Mouse (Mus musculus) embryonic facial prominence, embryonic 14.5 days (tissue): ENCODE results near the gene Mgst2. TPM values are rescaled to one million over a fixed set of nuclear protein-coding genes. Genes with fewer than 3 reads are reported as not detected.

Source experiments
- ATAC-seq: fragments of 200-750 bp; cut with Nextera tagmentation; 2 replicates; pipeline ENCODE4 v1.8.0; 2017; ENCODE audit warnings: low read depth, moderate number of reproducible peaks, moderate TSS enrichment
- DNase-seq: peaks from one replicate; pipeline ENCODE4 v3.0.0-alpha.2; 2015; ENCODE audit warnings: low spot score
- H3K27ac ChIP-seq: fragments of 300-500 bp; sonication (generic); replicated peaks from 2 replicates; pipeline ENCODE4 v1.5.1; 2014; ENCODE audit warnings: low read depth, mild to moderate bottlenecking, low read length, moderate library complexity
- H3K27me3 ChIP-seq: fragments of 300-500 bp; sonication (generic); replicated peaks from 2 replicates; pipeline ENCODE4 v1.6.1; 2014; ENCODE audit warnings: low read length; ENCODE audit not compliant: control insufficient read depth, insufficient read depth
- H3K36me3 ChIP-seq: fragments of 300-500 bp; sonication (generic); 2 replicates; pipeline ENCODE4 v1.6.1; 2014; ENCODE audit warnings: low read length, mixed read lengths; ENCODE audit not compliant: control insufficient read depth, insufficient read depth
- H3K4me1 ChIP-seq: fragments of 300-500 bp; sonication (generic); 2 replicates; pipeline ENCODE4 v1.6.1; 2014; ENCODE audit warnings: antibody characterized with exemption, low read length; ENCODE audit not compliant: control insufficient read depth, insufficient read depth
- H3K4me2 ChIP-seq: fragments of 300-500 bp; sonication (generic); 2 replicates; pipeline ENCODE4 v1.6.1; 2014; ENCODE audit warnings: low read depth, mild to moderate bottlenecking, low read length, moderate library complexity, mixed read lengths
- H3K4me3 ChIP-seq: fragments of 300-500 bp; sonication (generic); 2 replicates; pipeline ENCODE4 v1.5.1; 2014; ENCODE audit warnings: low read depth, mild to moderate bottlenecking, low read length
- H3K9ac ChIP-seq: fragments of 300-500 bp; sonication (generic); 2 replicates; pipeline ENCODE4 v1.6.1; 2014; ENCODE audit warnings: low read depth, mild to moderate bottlenecking, low read length, moderate library complexity, mixed read lengths
- H3K9me3 ChIP-seq: fragments of 300-500 bp; sonication (generic); 2 replicates; pipeline ENCODE4 v1.6.1; 2016; ENCODE audit warnings: low read length; ENCODE audit not compliant: control insufficient read depth
- WGBS: fragments of 180-500 bp; shearing (Covaris S2); extraction: QIAGEN DNeasy Blood & Tissue Kit; methylation state at CpG from one replicate; pipeline ENCODE4 v1.1.7; 2014; 5-methylcytosine and 5-hydroxymethylcytosine counted together
- polyA plus RNA-seq: library from polyadenylated mRNA; unstranded; fragments of >200 nt; fragmentation: Nextera tagmentation; extraction: Ambion mirVana; gene quantifications from 2 replicates; pipeline ENCODE4 v1.2.1, GENCODE M21; 2014

The Mgst2 gene
- 4.1 and 6.6 TPM in 2 replicates for polyA plus RNA-seq

DNA sequence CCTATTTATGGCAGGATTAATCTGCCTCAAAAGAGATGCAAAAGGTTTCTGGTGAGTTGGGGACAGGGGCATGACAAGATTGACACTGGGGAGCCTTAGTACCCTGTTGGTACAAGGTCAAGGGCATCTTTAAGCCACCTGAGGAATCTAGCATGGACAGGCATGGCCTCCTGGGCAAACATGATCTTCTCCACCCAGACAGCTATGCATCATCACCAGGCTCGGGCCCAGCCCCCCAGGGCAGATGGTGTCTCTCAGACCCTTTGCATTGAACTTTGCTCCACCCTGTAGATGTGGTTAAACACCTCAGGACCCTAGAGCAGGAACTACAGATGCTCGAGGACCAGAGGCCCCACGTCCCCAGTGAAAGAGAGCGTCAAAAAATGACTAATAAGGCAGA lies at the start of gene Mgst2:
TSS of gene Mgst2 (plus strand) at position 301 of the 400 bp plus-strand sequence.
- Histone ChIP-seq H3K36me3 (no peaks in the 10 kb centered on the region), H3K9me3 (no peaks in the 10 kb centered on the region), H3K4me3 (no peak within 1 kb of the TSS), H3K4me2 (no peak within 1 kb of the TSS), H3K4me1 (no peaks in the 10 kb centered on the region; the same call in 1 of the 2 replicates), H3K27ac (no peak within 1 kb of the TSS), H3K27me3 (no peaks in the 10 kb centered on the region), H3K9ac (no peak within 1 kb of the TSS)
- no peak for ATAC-seq
- 62% methylated on average over 4 of the region's 4 CpGs for WGBS
- no peak for DNase-seq

GRCm38 (mm10) chr3:51611972-51612371 lies 48.2 kb upstream of the Mgst2 start:
- WGBS = 5% methylated on average over 6 of the region's 6 CpGs
- Histone ChIP-seq H3K9ac (no peak overlapping the region), H3K27me3 (no peaks in the 10 kb centered on the region), H3K36me3 (no peaks in the 10 kb centered on the region), H3K4me1 (no peaks in the 10 kb centered on the region), H3K4me3 (no peak overlapping the region), H3K4me2 (no peak overlapping the region), H3K27ac (no peak overlapping the region), H3K9me3 (no peaks in the 10 kb centered on the region)
- peak; percentile 65 for DNase-seq
- ATAC-seq = 0 out of 2 replicates have a peak, but pooled peaks have one; percentile 50

- no peak overlapping the region for H3K9ac ChIP-seq
- no peak overlapping the region for H3K4me3 ChIP-seq
- no peak for DNase-seq
- no peaks in the 10 kb centered on the region for H3K4me1 ChIP-seq
- 84% methylated on average over 10 of the region's 10 CpGs for WGBS
- no peaks in the 10 kb centered on the region for H3K27me3 ChIP-seq
- ATAC-seq = no peak
- no peak overlapping the region for H3K27ac ChIP-seq
- no peak overlapping the region for H3K4me2 ChIP-seq
- no peaks in the 10 kb centered on the region for H3K9me3 ChIP-seq
- H3K36me3 ChIP-seq = no peaks in the 10 kb centered on the region
Measured at GRCm38 (mm10) chr3:51612398-51613356, 47.5 kb upstream of the Mgst2 start.

DNA sequence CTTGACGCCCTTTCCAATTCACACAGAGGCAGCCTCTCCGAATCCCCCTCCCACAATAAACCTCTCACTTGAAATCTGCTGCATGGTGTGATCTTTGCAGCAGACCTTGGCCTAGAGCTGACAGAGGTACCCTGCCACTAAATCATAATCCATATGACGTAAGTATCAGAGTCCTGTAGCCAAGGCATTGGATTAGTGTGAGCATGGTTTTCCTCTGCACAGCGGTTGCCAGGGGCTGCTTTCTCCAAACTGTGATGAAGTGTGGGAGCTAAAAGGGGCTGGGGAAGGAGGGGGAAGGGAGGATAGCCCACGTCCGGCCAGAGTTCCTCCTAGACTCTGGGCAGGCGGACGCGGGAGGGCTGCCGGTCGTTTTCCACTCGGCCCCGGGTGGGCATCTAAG lies 45.9 kb upstream of the Mgst2 start:
- no peak overlapping the region for H3K4me3 ChIP-seq
- H3K27ac ChIP-seq = no peak overlapping the region
- no peaks in the 10 kb centered on the region for H3K36me3 ChIP-seq
- H3K9me3 ChIP-seq = no peaks in the 10 kb centered on the region
- no peak overlapping the region for H3K4me2 ChIP-seq
- ATAC-seq (no peak), DNase-seq (no peak)
- H3K4me1 ChIP-seq = no peaks in the 10 kb centered on the region
- no peaks in the 10 kb centered on the region for H3K27me3 ChIP-seq
- H3K9ac ChIP-seq = no peak overlapping the region
- 82% methylated on average over 5 of the region's 13 CpGs for WGBS

DNA sequence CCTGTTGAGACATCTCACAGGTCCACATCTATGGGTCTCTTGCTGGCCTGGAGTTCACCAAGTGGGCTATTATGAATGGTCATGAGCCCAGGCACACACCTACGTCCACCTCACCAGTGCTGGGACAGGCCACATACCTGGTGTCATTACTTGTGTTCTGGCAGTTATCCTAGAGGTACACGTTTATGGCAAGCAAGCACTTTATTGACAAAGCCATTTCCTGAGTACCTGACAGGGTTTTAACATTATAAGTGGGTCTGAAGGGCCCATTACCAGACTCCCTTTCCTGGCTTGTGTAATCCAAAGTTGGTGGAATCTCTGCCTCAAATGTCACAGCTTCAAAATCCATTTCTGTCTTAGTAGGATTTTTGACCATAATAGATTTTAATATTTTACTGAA lies 36.2 kb upstream of the Mgst2 start:
- no peaks in the 10 kb centered on the region for H3K9me3 ChIP-seq
- DNase-seq (no peak), ATAC-seq (no peak)
- WGBS = 67% methylated on average over 2 of the region's 2 CpGs
- H3K4me2 ChIP-seq = no peak overlapping the region
- H3K36me3 ChIP-seq = no peaks in the 10 kb centered on the region
- no peaks in the 10 kb centered on the region for H3K4me1 ChIP-seq
- no peak overlapping the region for H3K4me3 ChIP-seq
- no peak overlapping the region for H3K27ac ChIP-seq
- no peaks in the 10 kb centered on the region for H3K27me3 ChIP-seq
- no peak overlapping the region for H3K9ac ChIP-seq

DNA sequence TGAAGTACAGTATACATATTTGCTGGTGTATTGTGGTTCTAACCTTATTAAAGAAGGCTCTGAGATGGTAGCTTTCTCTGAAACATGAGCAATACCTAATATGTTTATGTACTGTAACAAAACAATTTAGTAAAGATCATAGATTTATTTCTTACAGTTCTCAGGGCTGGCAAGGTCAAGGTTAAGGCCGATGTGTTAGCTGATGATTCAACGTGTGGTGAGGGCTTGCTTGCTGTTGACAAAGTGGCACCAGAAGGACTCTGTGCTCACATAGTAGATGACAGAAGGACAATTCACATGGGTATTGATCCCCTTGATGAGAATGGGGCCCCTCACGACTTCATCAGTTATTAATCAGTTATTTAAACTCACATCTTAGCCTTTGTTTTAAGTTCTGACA lies 32.4 kb upstream of the Mgst2 start:
- H3K27me3 ChIP-seq = no peaks in the 10 kb centered on the region
- H3K4me2 ChIP-seq = no peak overlapping the region
- peaks cover 11% of the 10 kb centered on the region for H3K9me3 ChIP-seq
- no peaks in the 10 kb centered on the region for H3K4me1 ChIP-seq
- WGBS = 73% methylated on average over 3 of the region's 3 CpGs
- H3K36me3 ChIP-seq = no peaks in the 10 kb centered on the region
- no peak overlapping the region for H3K9ac ChIP-seq
- no peak overlapping the region for H3K27ac ChIP-seq
- ATAC-seq (no peak), DNase-seq (no peak)
- no peak overlapping the region for H3K4me3 ChIP-seq

GRCm38 (mm10) chr3:51628977-51629376 lies 31.2 kb upstream of the Mgst2 start:
- ATAC-seq (no peak), DNase-seq (no peak)
- 49% methylated on average over 3 of the region's 3 CpGs for WGBS
- Histone ChIP-seq H3K36me3 (no peaks in the 10 kb centered on the region), H3K4me3 (no peak overlapping the region), H3K27ac (no peak overlapping the region), H3K9ac (no peak overlapping the region), H3K27me3 (no peaks in the 10 kb centered on the region), H3K4me2 (no peak overlapping the region), H3K9me3 (peaks cover 11% of the 10 kb centered on the region), H3K4me1 (no peaks in the 10 kb centered on the region)

GRCm38 (mm10) chr3:51630746-51631145 lies 29.4 kb upstream of the Mgst2 start:
- Histone ChIP-seq H3K27ac (no peak overlapping the region), H3K4me1 (no peaks in the 10 kb centered on the region), H3K9ac (no peak overlapping the region), H3K9me3 (peaks cover 11% of the 10 kb centered on the region), H3K4me3 (no peak overlapping the region), H3K4me2 (no peak overlapping the region), H3K27me3 (no peaks in the 10 kb centered on the region), H3K36me3 (no peaks in the 10 kb centered on the region)
- ATAC-seq (no peak), DNase-seq (no peak)
- 92% methylated on average over 1 of the region's 1 CpGs for WGBS

GRCm38 (mm10) chr3:51631971-51632370 lies 28.2 kb upstream of the Mgst2 start:
- H3K9ac ChIP-seq = no peak overlapping the region
- H3K27ac ChIP-seq = no peak overlapping the region
- ATAC-seq = no peak
- H3K4me3 ChIP-seq = no peak overlapping the region
- H3K9me3 ChIP-seq = peaks cover 11% of the 10 kb centered on the region
- H3K27me3 ChIP-seq = no peaks in the 10 kb centered on the region
- 94% methylated on average over 4 of the region's 4 CpGs for WGBS
- H3K4me2 ChIP-seq = no peak overlapping the region
- DNase-seq = no peak
- H3K4me1 ChIP-seq = no peaks in the 10 kb centered on the region
- no peaks in the 10 kb centered on the region for H3K36me3 ChIP-seq
